Mouse (Mus musculus): ENCODE measurements around the gene Hoxd3. TPM values are rescaled to one million over a fixed set of nuclear protein-coding genes. Genes with fewer than 3 reads are reported as not detected.

Hoxd3 gene
- total and polyA plus RNA-seq, 3 experiments = not detected

GRCm38 (mm10) chr2:74715504-74716241, 3.9 kb downstream of the Hoxd3 start (continued):
- no peak for TF ChIP-seq USF1 (IDR thresholded peaks at IDR 0.05; ENCODE audit: low read depth, low read length)
- TF ChIP-seq ZKSCAN1 (IDR thresholded peaks at IDR 0.05; ENCODE audit: low read depth, low read length) = no peak
- no peak for TF ChIP-seq MAFK (IDR thresholded peaks at IDR 0.05; ENCODE audit: borderline replicate concordance, low read depth, low read length)

GRCm38 (mm10) chr2:74720384-74720783, 8.7 kb downstream of the Hoxd3 start:
- no peak for DNase-seq (ENCODE audit: low read depth, low spot score)
- H3K79me2 ChIP-seq (ENCODE audit: control insufficient read depth, insufficient read depth, low read length, poor library complexity) = no peaks in the 10 kb centered on the region
- no peak overlapping the region for H3K9ac ChIP-seq (ENCODE audit: control insufficient read depth, low read depth, low read length, poor library complexity, severe bottlenecking)
- H3K4me3 ChIP-seq (ENCODE audit: control insufficient read depth in 1 of 2, insufficient read depth in 1 of 2, low read depth in 2 of 2, low read length in 2 of 2) = no peak overlapping the region
- TF ChIP-seq MAX (IDR thresholded peaks at IDR 0.05; ENCODE audit: low read length) (no peak), NRF1 (IDR thresholded peaks at IDR 0.05; ENCODE audit: insufficient read depth, low read depth, low read length, poor library complexity, severe bottlenecking) (no peak), TCF12 (IDR thresholded peaks at IDR 0.05; ENCODE audit: low read depth, low read length) (no peak), POLR2AphosphoS5 (IDR thresholded peaks at IDR 0.05; ENCODE audit: borderline replicate concordance, low read depth, low read length) (no peak), SMC3 (IDR thresholded peaks at IDR 0.05; ENCODE audit: low read depth, low read length) (no peak), E2F4 (IDR thresholded peaks at IDR 0.05; ENCODE audit: borderline replicate concordance, low read depth, low read length) (no peak), MYC (IDR thresholded peaks at IDR 0.05; ENCODE audit: low read depth, low read length) (no peak), MAZ (IDR thresholded peaks at IDR 0.05; ENCODE audit: low read depth, low read length) (no peak), TAL1 (IDR thresholded peaks at IDR 0.05; ENCODE audit: low read length) (no peak), KAT2A (conservative IDR thresholded peaks at IDR 0.05; ENCODE audit: low read depth, low read length) (no peak), MXI1 (IDR thresholded peaks at IDR 0.05; ENCODE audit: low read depth, low read length) (no peak), CHD1 (IDR thresholded peaks at IDR 0.05; ENCODE audit: low read depth, low read length) (no peak), ZMIZ1 (IDR thresholded peaks at IDR 0.05; ENCODE audit: low read depth, low read length) (no peak), RAD21 (IDR thresholded peaks at IDR 0.05; ENCODE audit: low read depth, low read length) (no peak), HCFC1 (IDR thresholded peaks at IDR 0.05; ENCODE audit: low read depth, low read length) (no peak)
- H3K4me1 ChIP-seq (ENCODE audit: control insufficient read depth in 1 of 2, insufficient read depth in 2 of 2, low read length in 2 of 2) = no peaks in the 10 kb centered on the region
- no peaks in the 10 kb centered on the region for H3K36me3 ChIP-seq (ENCODE audit: control insufficient read depth in 1 of 2, insufficient read depth in 2 of 2, low read length in 2 of 2)
- no peaks in the 10 kb centered on the region; a peak in 1 of 4 replicates for H3K27me3 ChIP-seq (ENCODE audit: control insufficient read depth in 1 of 2, insufficient read depth in 2 of 2, low read length in 2 of 2)
- no peak overlapping the region for H3K27ac ChIP-seq (ENCODE audit: control insufficient read depth, low read depth, low read length)
- no peaks in the 10 kb centered on the region for H3K9me3 ChIP-seq (replicated peaks; ENCODE audit: insufficient read depth, low read length)
